Mouse (Mus musculus) neutrophil, adult 5-6 weeks (primary cell): ENCODE results near the gene Pla2r1. TPM values are rescaled to one million over a fixed set of nuclear protein-coding genes. Genes with fewer than 3 reads are reported as not detected.

Experiments
- ATAC-seq: fragments of 151-379, 151-347 bp; 2 replicates; pipeline ENCODE4 v1.8.0; 2017; ENCODE audit warnings: mild to moderate bottlenecking, moderate TSS enrichment; ENCODE audit not compliant: insufficient number of reproducible peaks, poor library complexity, low FRiP score, severe bottlenecking; ENCODE audit errors: extremely low read depth
- total RNA-seq: library from RNA; stranded (forward); fragments of 200-1000 nt; gene quantifications from 2 replicates; pipeline ENCODE4 v1.2.3, GENCODE M21; 2017

The Pla2r1 gene
- total RNA-seq, 1 experiment from 2014 or later = not detected

- no peak for ATAC-seq
Observed at GRCm38 (mm10) chr2:60510718-60511117, 42.4 kb downstream of the Pla2r1 start.

- ATAC-seq = no peak
Observed at GRCm38 (mm10) chr2:60505145-60505544, 48.0 kb downstream of the Pla2r1 start.

DNA sequence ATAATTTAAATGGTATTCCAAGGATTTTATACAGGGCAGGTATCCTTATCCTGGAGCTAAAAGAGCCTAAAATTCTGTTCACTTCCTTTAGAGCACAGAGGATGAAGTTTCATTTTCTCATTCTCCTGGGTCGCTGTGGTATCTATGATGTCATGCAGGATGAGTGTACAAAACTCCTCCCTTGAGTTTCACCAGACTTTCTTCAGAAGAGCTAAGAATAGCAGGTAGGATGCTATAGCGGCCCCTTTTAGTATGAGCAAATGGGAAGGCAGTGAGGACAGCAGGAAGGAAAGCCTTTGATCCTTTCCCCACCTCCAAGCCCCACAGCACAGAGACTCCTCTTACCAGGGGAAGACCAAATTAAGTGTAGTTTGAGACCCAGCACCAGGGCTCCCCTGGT lies 48.4 kb downstream of the Pla2r1 start:
- ATAC-seq = no peak

DNA sequence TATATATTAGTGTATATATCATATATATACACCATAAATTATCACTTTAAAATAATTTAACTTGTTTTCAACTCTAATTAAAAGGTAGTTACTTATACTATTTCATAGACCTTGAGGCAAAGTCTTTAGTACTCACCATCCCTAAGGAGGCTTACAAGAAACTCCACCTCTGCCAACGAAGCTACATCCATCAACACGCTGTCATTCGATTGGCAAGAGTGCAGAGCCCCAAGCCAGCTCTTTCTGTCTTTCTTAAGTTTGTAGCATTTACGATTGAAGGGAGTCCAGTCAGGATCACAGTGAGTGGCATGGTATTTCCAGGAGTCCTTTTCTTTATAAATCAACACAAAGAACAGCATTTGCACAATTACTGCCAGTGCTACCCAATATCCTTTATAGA lies 49.1 kb downstream of the Pla2r1 start:
- ATAC-seq = no peak

- no peak for ATAC-seq
Observed at GRCm38 (mm10) chr2:60500583-60501116, 52.5 kb downstream of the Pla2r1 start.

- no peak for ATAC-seq
Observed at GRCm38 (mm10) chr2:60479906-60480305, 73.2 kb downstream of the Pla2r1 start.

GRCm38 (mm10) chr2:60478778-60479177 lies 74.3 kb downstream of the Pla2r1 start:
- ATAC-seq = no peak

GRCm38 (mm10) chr2:60468901-60469770 lies 84.0 kb downstream of the Pla2r1 start:
- ATAC-seq = no peak

DNA sequence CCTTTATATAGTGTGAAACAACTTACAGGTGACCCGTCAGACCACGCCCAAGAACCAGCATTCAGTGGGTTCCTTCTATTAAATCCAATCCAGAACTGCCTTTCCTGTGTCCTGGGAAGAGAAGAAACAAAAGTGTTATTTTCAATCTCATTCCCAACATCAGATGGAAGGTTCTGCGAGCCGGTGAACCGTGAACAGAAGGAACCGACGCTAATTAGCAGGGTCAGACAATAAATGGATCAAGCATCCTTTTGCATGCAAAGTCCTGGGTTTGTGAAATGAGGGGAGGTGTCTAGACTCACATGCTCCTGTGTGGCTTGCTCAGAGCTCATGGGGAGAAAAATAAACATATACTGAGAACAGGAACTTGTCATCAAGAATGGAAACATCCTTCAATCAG lies 100.7 kb downstream of the Pla2r1 start:
- ATAC-seq = no peak

DNA sequence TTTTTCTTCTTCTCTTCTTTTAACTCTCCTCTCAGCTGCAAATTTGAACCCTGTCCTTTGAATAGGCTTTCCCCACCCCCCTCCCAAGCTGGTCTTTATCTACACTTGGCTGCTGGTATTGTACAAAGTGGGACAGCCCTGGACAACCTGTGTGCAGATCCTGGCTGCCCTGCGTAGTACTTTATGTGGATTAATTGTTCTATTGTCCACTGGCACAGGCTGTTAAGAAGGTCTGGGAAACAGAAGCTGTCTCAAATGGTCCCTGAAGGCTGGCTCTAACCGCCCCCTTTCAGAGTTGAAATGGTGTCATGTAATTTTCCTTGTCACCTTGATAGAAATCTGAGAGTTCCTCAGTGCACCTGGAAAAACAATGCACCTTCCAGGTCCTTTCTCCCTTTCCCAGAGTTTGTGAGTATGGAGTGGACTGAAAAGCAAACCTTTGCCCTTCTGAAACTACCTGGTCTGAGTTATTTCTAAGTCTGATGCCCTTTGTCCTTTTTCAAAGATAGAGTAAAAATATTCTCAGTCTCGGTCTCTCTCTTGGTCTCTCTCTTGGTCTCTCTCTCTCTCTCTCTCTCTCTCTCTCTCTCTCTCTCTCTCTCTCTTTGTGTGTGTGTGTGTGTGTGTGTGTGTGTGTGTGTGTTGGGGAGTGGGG lies 101.9 kb downstream of the Pla2r1 start:
- ATAC-seq = no peak

DNA sequence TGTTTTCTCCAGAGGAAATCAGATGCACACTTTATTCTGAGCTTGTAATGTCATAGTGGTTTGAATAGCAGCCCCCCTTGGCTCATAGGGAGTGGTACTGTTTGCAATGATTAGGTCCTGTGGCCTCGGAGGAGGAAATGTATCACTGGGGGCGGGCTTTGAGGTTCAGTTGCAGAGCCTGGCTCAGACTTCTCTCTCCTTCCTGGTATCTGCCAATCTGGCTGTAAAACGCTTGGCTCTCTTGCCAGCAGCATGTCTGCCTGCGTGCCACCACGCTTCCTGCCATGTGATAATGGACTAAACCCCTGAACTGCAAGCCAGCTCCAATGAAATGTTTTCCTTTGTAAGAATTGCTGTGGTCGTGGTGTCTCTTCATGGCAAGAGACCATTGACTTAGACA lies 103.4 kb downstream of the Pla2r1 start:
- no peak for ATAC-seq

DNA sequence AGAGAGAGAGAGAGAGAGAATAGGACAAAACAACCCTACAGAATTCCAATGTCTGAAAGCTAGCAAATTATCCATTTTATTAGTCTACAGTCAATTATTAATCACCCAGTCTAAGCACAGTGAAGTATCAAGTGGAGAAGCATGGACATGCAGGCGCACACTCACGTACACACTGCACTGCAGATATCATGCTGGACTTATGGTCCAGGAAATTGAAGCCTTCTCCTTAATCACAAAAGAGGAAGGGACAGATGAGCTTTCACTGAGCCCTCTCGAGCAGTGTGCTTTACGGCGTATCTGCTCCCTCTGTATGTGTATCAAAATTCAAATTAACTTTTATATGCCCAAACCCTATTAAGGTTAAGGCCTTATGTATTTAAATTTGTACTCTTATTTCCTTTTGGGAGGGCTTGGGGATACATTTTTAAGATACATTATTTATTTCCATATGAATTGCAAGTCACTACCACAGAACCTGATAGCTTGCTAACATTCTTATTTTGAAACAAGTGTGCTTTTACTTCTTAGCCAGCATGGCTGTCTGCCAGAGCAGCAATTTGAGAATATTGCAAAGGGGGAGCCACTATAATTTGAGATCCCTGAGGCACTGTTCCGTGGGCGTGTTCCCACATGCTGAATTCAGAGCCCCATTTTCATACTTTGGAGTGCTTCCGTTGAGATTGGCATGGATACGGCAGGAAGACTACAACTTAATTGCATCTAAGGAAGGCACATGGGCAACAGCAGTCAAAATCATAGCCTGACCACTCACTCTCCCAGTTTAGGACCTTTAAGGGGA lies 108.2 kb downstream of the Pla2r1 start:
- ATAC-seq = no peak

- no peak for ATAC-seq
Observed at GRCm38 (mm10) chr2:60443279-60443678, 109.8 kb downstream of the Pla2r1 start.

DNA sequence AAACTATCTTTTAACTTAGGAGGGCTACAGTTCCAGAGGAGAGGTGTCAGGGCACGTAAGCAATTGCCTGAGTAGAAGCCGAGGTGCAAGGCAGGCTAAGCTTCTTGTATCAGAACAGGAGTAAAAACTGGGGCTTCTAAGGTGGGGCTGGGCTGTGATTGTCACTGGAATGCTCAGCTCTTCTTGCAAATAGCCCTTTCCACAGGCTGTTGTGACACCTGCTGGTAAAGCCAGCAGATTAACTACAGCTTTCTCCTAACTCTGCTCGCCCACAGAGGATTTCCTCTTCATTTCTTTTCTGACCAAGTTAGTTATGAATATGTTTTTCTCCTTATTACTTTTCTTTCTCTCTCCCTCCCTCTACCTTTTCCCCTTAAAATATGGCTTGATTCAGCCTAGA lies 111.2 kb downstream of the Pla2r1 start:
- ATAC-seq = no peak

DNA sequence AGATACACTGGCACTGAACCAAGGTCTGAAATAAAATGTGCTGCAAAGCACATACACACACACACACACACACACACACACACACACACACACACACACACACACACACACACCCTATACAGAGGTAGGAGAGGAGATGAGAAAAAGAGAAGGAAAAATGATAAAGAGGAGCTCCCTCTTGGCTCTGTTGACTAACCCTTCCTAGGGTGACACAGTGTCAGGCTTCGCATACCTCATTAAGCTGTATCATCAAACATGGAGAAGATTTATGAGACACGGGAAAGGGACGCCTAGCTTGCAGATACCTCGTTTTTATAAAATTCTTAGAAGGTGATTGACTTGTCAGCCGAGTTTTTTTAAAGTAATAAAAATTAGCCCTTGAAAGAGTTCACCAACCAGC lies 116.3 kb downstream of the Pla2r1 start:
- no peak for ATAC-seq

GRCm38 (mm10) chr2:60430315-60431021 lies 122.6 kb downstream of the Pla2r1 start:
- ATAC-seq = no peak

DNA sequence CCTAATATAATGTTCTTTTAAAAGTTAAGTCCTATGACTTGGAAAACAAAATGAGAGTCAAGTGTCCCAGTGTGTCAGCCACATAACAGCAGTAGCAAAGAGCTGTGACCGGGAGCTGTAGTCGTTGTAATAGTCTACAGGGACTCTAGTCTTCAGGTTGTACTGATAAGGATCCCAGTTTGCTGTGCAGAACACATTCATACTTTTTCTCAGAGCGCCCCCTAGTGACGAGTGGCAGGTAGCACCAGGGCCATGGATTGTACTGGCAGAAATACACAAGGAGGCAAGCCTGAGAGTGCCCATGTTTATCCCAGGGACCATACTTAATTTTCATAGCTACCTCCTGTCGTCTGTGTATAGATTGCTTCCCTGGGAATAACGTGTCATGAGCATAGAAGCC lies 135.0 kb downstream of the Pla2r1 start:
- peak; percentile 78 for ATAC-seq

- no peak for ATAC-seq
Observed at GRCm38 (mm10) chr2:60414334-60414733, 138.8 kb downstream of the Pla2r1 start.
